Mouse (Mus musculus) heart, embryonic 15.5 days (tissue): ENCODE results near the gene Gtf3c2. TPM values are rescaled to one million over a fixed set of nuclear protein-coding genes. Genes with fewer than 3 reads are reported as not detected.

Source experiments
- polyA plus RNA-seq: library from polyadenylated mRNA; unstranded; fragments of >200 nt; fragmentation: Nextera tagmentation; extraction: Ambion mirVana; gene quantifications from 2 replicates; pipeline ENCODE4 v1.2.1, GENCODE M21; 2015

Gene Gtf3c2
- polyA plus RNA-seq, 1 experiment from 2014 or later: 37.2 TPM

Other genes with a start within 250 kb of the Gtf3c2 start
- gene Cgref1, start 234.6 kb downstream of the Gtf3c2 start, polyA plus RNA-seq: 2.4 and 4.2 TPM in 2 replicates
- gene Preb, start 219.8 kb downstream of the Gtf3c2 start, polyA plus RNA-seq: 74.4 and 99.1 TPM in 2 replicates
- 0.09 and 0.15 TPM in 2 replicates for gene Tcf23, start 211.5 kb downstream of the Gtf3c2 start, polyA plus RNA-seq
- gene Atraid, start 131.8 kb downstream of the Gtf3c2 start, polyA plus RNA-seq: 116 and 118 TPM in 2 replicates
- gene Slc5a6, start 131.2 kb downstream of the Gtf3c2 start, polyA plus RNA-seq: 5.8 and 9.3 TPM in 2 replicates
- gene Cad, start 125.4 kb downstream of the Gtf3c2 start, polyA plus RNA-seq: 11.0 and 19.0 TPM in 2 replicates
- gene Dnajc5g, start 73.9 kb downstream of the Gtf3c2 start, polyA plus RNA-seq: not detected in 2 replicates
- gene Slc30a3, start 71.9 kb downstream of the Gtf3c2 start, polyA plus RNA-seq: 0.25 and 0.36 TPM in 2 replicates
- 8.0 and 9.9 TPM in 2 replicates for gene Trim54, start 63.4 kb downstream of the Gtf3c2 start, polyA plus RNA-seq
- gene Ucn, start 41.3 kb downstream of the Gtf3c2 start, polyA plus RNA-seq: not detected in 2 replicates
- gene Mpv17, start 25.9 kb downstream of the Gtf3c2 start, polyA plus RNA-seq: 77.0 and 83.6 TPM in 2 replicates
- gene Gm29609, start 233 bp downstream of the Gtf3c2 start, polyA plus RNA-seq: 0.63 and 2.1 TPM in 2 replicates
- 107 and 117 TPM in 2 replicates for gene Snx17, start 13.1 kb upstream of the Gtf3c2 start, polyA plus RNA-seq
- gene Eif2b4, start 13.3 kb upstream of the Gtf3c2 start, polyA plus RNA-seq: 51.8 and 64.7 TPM in 2 replicates
- gene Zfp513, start 22.2 kb upstream of the Gtf3c2 start, polyA plus RNA-seq: 5.4 and 8.0 TPM in 2 replicates
- gene Ppm1g, start 40.5 kb upstream of the Gtf3c2 start, polyA plus RNA-seq: 81.4 and 103 TPM in 2 replicates
- gene Nrbp1, start 60.7 kb upstream of the Gtf3c2 start, polyA plus RNA-seq: 109 and 131 TPM in 2 replicates
- 0.25 and 0.28 TPM in 2 replicates for gene Gm9970, start 61.1 kb upstream of the Gtf3c2 start, polyA plus RNA-seq
- 3.0 and 7.0 TPM in 2 replicates for gene Krtcap3, start 71.5 kb upstream of the Gtf3c2 start, polyA plus RNA-seq
- 22.3 and 22.7 TPM in 2 replicates for gene Ift172, start 111.0 kb upstream of the Gtf3c2 start, polyA plus RNA-seq
- gene Fndc4, start 115.9 kb upstream of the Gtf3c2 start, polyA plus RNA-seq: 16.4 and 24.1 TPM in 2 replicates
- gene Gckr, start 117.3 kb upstream of the Gtf3c2 start, polyA plus RNA-seq: 0.09 and 0.30 TPM in 2 replicates